Mouse (Mus musculus): Measurements from ENCODE around the gene Ros1.

GRCm38 (mm10) chr10:52159704-52160103 lies 35.3 kb downstream of the Ros1 start:
- TF ChIP-seq CTCF (conservative IDR thresholded peaks at IDR 0.05; ENCODE audit: low read length) = no peak
- no peak for TF ChIP-seq POU5F1 (IDR thresholded peaks at IDR 0.05; ENCODE audit: borderline replicate concordance, low read length)
- TF ChIP-seq NANOG (IDR thresholded peaks at IDR 0.05; ENCODE audit: borderline replicate concordance, low read length) = no peak

All from E14TG2a.4 (cell line).